Mouse (Mus musculus) kidney, adult 2 months (tissue): ENCODE measurements around the gene Ebf4.

Experiments
- CTCF ChIP-seq: fragments of 200-500 bp; conservative IDR thresholded peaks from 2 replicates; pipeline ENCODE4 v1.5.1; 2011; ENCODE audit warnings: low read depth, mild to moderate bottlenecking, control low read depth, low read length, moderate library complexity, mixed read lengths; ENCODE audit not compliant: insufficient read depth, insufficient read length
- POLR2A ChIP-seq: fragments of 200-500 bp; IDR thresholded peaks from one replicate; pipeline ENCODE4 v1.6.1; 2011; ENCODE audit warnings: low read depth, low read length, control low read depth

DNA sequence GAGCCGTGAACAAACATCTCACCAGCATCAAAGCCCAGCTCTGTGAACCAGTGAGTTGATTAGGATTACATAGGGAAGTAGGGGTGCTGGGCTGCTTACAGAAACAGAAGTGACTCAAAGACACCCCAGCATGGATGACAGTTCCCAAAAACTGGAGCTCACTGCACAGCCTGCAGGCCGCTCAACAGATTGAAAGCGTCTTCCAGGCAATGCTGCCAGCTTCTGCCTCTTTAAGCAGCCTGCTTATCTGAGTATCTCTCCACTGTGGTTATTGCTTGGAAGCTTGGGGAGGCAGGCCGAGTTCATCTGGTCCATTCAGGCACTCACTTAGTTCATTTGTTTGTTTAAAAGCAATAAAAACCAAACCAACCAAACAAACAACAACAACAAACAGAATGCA, 38.2 kb upstream of the Ebf4 start:
- TF ChIP-seq CTCF (no peak), POLR2A (no peak)
